Mouse (Mus musculus) liver, embryonic 14.5 days (tissue): Measurements from ENCODE around the gene Med15.

Experiments used
- CTCF ChIP-seq: IDR thresholded peaks from 2 replicates; pipeline ENCODE4 v1.5.1; 2016; ENCODE audit warnings: antibody characterized with exemption, low read depth, control low read depth
- EP300 ChIP-seq: IDR thresholded peaks from 2 replicates; pipeline ENCODE4 v1.6.1; 2016; ENCODE audit warnings: antibody characterized with exemption, low read depth

- no peak for TF ChIP-seq CTCF
- TF ChIP-seq EP300 = no peak
Measured at GRCm38 (mm10) chr16:17647156-17647555, 85.5 kb downstream of the Med15 start.
